Mouse (Mus musculus) spleen, embryonic (tissue): ENCODE results near the gene Akap12.

Experiments used
- CTCF ChIA-PET: fragments of 350-600 bp; sonication (Branson Sonifier 250); formaldehyde crosslinking; loops from one replicate; lab custom pipeline; 2022; lab: Charles Lee

Gene Akap12

GRCm38 (mm10) chr10:4266041-4266930, at the start of gene Akap12:
Gene Akap12 (plus strand): TSS chr10:4266380.
- CTCF ChIA-PET, result interaction anchor here (0.6 kb wide), 1 partner anchor 42 kb away, joined by 15 read pairs; no protein-coding TSS in a partner anchor

GRCm38 (mm10) chr10:4230563-4231359, 35.4 kb upstream of the Akap12 start:
- CTCF ChIA-PET, result no interaction called here

- CTCF ChIA-PET, result no interaction called here
Measured at GRCm38 (mm10) chr10:4233102-4233501, 33.1 kb upstream of the Akap12 start.

GRCm38 (mm10) chr10:4239794-4240574, 26.2 kb upstream of the Akap12 start:
- CTCF ChIA-PET, result interaction anchor here (0.6 kb wide), 1 partner anchor 25 kb away, joined by 6 read pairs; no protein-coding TSS in a partner anchor

GRCm38 (mm10) chr10:4243591-4244300, 22.4 kb upstream of the Akap12 start:
- CTCF ChIA-PET, result no interaction called here

- CTCF ChIA-PET, result interaction anchor here (0.6 kb wide), 1 partner anchor 155 kb away, joined by 3 read pairs; no protein-coding TSS in a partner anchor
Measured at GRCm38 (mm10) chr10:4245812-4246211, 20.4 kb upstream of the Akap12 start.

- CTCF ChIA-PET, result no interaction called here
Measured at GRCm38 (mm10) chr10:4246407-4246806, 19.8 kb upstream of the Akap12 start.

- CTCF ChIA-PET, result no interaction called here
Measured at GRCm38 (mm10) chr10:4249235-4249845, 16.8 kb upstream of the Akap12 start.

- CTCF ChIA-PET, result no interaction called here
Measured at GRCm38 (mm10) chr10:4250681-4251080, 15.5 kb upstream of the Akap12 start.

- CTCF ChIA-PET, result no interaction called here
Measured at GRCm38 (mm10) chr10:4253613-4254012, 12.6 kb upstream of the Akap12 start.

GRCm38 (mm10) chr10:4254459-4254858, 11.7 kb upstream of the Akap12 start:
- CTCF ChIA-PET, result no interaction called here

- CTCF ChIA-PET, result interaction anchor here (0.6 kb wide), 2 partner anchors 816 to 1262 kb away, joined by 4 to 9 read pairs; no protein-coding TSS in a partner anchor
Measured at GRCm38 (mm10) chr10:4260925-4261324, 5.3 kb upstream of the Akap12 start.

GRCm38 (mm10) chr10:4261359-4261952, 4.7 kb upstream of the Akap12 start:
- CTCF ChIA-PET, result interaction anchor here (0.6 kb wide), 1 partner anchor 816 kb away, joined by 9 read pairs; no protein-coding TSS in a partner anchor

- CTCF ChIA-PET, result no interaction called here
Measured at GRCm38 (mm10) chr10:4265641-4266040, 539 bp upstream of the Akap12 start.

GRCm38 (mm10) chr10:4266931-4267310, 741 bp downstream of the Akap12 start:
- CTCF ChIA-PET, result interaction anchor here (0.6 kb wide), 1 partner anchor 43 kb away, joined by 15 read pairs; no protein-coding TSS in a partner anchor

GRCm38 (mm10) chr10:4267481-4267880, 1.3 kb downstream of the Akap12 start:
- CTCF ChIA-PET, result no interaction called here

GRCm38 (mm10) chr10:4268140-4268539, 2.0 kb downstream of the Akap12 start:
- CTCF ChIA-PET, result no interaction called here

GRCm38 (mm10) chr10:4275572-4275971, 9.4 kb downstream of the Akap12 start:
- CTCF ChIA-PET, result no interaction called here

GRCm38 (mm10) chr10:4276081-4276480, 9.9 kb downstream of the Akap12 start:
- CTCF ChIA-PET, result no interaction called here

GRCm38 (mm10) chr10:4278041-4278440, 11.9 kb downstream of the Akap12 start:
- CTCF ChIA-PET, result no interaction called here
